Mouse (Mus musculus) kidney, adult 2 months (tissue): Measurements from ENCODE around the gene Wwox.

ENCODE experiments used
- CTCF ChIP-seq: fragments of 200-500 bp; conservative IDR thresholded peaks from 2 replicates; pipeline ENCODE4 v1.5.1; 2011; ENCODE audit warnings: low read depth, mild to moderate bottlenecking, control low read depth, low read length, moderate library complexity, mixed read lengths; ENCODE audit not compliant: insufficient read depth, insufficient read length
- POLR2A ChIP-seq: fragments of 200-500 bp; IDR thresholded peaks from one replicate; pipeline ENCODE4 v1.6.1; 2011; ENCODE audit warnings: low read depth, low read length, control low read depth

GRCm38 (mm10) chr8:115249688-115250366, 810.4 kb downstream of the Wwox start:
- TF ChIP-seq CTCF (no peak), POLR2A (no peak)
